Mouse (Mus musculus) cortical plate, adult 2 months (tissue): ENCODE measurements around the gene Mylk2.

Experiments
- CTCF ChIP-seq: fragments of 200-500 bp; IDR thresholded peaks from 2 replicates; pipeline ENCODE4 v1.5.1; 2011; ENCODE audit warnings: mild to moderate bottlenecking, control low read depth, low read length; ENCODE audit not compliant: insufficient read depth; ENCODE audit errors: extremely low read depth
- POLR2A ChIP-seq: fragments of 200-500 bp; IDR thresholded peaks from 2 replicates; pipeline ENCODE4 v1.6.1; 2011; ENCODE audit warnings: mild to moderate bottlenecking, low read length, control low read depth; ENCODE audit not compliant: insufficient read depth; ENCODE audit errors: extremely low read depth

- no peak for TF ChIP-seq CTCF
- no peak for TF ChIP-seq POLR2A
Measured at GRCm38 (mm10) chr2:152911432-152911831, 280 bp downstream of the Mylk2 start.
